Mouse (Mus musculus): ENCODE measurements at regions not wholly inside any gene's neighbourhood (a gene's known extent, or its start where the extent isn't known, plus 50 kb on each side); places are given as distances from the start of the nearest gene placed in this dataset.

DNA sequence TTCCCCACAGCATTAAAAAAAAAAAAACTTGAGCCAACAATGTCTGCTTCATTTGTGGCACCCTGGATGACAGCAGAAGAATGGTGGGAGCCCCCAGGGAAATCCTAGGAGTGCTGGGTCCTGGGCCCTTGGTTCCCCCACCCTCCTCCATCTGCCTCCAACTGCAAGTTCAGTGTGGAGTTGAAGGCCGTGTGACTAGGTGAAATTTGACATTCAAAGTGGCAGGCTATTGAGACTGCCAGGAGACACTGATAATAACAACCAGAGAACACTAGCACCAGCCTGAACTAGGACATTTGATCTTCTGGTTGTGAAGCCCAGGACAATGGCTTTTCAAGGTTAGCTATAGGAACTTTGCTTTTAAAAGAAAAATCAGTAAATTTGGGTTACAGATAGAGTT lies 74.0 kb downstream of the Adamts15 start:
- no peak for DNase-seq (ENCODE audit: low spot score)

DNA sequence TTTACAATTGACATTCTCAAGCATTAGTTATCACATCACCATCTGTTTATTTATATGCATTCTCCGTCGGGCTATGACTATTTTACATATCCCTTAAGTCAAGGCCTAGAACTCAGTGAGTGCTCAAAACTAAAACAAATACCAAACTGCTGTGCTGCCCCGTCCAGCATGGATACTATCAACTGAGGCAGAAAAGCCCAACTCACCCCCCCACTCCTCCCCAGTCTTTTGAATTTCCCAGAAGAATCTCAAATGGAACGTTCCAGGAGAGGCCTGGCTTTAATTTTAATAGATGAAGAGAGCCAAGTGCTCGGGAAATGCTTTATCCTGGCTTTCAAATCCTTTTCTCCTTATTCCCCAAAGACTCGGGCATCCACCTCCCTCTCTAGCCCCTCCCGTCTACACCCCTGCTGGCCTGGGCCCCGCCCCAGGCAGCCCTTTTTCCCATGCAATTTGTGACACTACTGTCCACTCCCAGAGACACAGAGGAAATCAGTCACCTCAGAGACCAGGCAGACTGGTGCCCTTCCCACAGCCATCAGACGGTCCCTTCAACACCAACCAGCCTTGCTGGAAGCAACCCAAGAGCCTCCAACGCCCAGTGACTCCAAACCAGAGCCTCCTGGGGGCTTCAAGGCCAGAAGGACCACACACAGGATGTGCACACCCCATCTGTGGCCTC lies 76.5 kb downstream of the Adamts15 start:
- DNase-seq (ENCODE audit: low spot score), result no peak

DNA sequence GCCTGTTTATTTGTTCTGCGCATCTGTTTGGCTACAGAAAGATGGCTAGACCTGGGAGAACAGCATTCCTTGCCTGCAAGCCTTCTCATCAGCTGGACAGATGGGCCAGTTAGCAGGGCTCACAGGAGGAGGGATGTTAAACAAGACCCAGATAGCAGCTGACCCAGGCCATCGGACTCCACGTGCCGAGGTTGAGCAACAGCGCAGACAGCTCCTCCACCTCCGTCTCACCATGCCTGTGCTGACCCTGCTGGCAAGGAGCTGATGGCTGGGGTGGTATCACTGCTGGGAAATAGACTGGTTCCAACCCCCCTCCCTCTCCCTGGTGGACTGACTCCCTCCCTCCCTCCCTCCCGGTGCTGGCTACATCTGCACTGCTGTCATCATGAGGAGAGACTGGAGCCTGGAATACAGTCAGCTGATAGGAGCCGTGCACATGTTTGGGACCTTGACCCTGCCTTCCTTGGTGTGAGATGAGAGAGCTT lies 78.1 kb downstream of the Adamts15 start:
- DNase-seq (ENCODE audit: low spot score), result no peak

DNA sequence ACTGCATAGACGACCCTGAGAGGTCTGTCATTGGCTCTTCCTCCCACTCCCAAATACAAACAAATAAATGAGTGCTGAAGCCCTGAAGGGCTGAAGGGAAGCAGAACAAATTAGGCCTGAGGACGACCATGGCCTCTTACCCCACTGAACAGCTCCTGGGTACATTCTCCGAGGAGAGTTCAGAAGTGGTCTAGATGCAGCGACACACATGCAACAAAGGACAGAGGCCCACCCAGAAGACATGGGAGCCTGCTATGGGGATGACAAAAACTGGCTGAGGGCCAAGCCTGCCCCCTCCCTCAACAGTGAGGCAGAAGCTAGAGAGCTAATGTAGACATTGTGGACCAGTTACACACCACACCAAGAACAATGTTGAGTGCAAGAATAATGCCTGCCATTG lies 87.3 kb downstream of the Adamts15 start:
- peak; percentile 44 for DNase-seq (ENCODE audit: low spot score)

DNA sequence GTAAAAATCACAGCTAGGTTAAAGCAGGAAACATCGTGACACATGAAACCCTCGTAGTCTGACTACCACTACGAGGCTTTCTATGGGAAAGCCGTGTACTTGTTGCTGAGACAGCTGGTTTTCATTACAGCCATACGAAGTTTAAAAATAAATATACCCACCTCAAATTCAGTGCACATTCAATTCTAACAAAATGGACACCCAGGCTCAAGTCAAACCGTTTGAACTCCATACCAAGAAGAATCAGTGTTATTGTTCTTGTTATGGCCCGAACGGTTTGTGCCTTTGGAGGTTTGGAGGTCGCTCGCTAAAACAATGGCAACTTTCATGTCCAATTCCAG lies 87.7 kb downstream of the Adamts15 start:
- peak; percentile 8 for DNase-seq (ENCODE audit: low spot score)

DNA sequence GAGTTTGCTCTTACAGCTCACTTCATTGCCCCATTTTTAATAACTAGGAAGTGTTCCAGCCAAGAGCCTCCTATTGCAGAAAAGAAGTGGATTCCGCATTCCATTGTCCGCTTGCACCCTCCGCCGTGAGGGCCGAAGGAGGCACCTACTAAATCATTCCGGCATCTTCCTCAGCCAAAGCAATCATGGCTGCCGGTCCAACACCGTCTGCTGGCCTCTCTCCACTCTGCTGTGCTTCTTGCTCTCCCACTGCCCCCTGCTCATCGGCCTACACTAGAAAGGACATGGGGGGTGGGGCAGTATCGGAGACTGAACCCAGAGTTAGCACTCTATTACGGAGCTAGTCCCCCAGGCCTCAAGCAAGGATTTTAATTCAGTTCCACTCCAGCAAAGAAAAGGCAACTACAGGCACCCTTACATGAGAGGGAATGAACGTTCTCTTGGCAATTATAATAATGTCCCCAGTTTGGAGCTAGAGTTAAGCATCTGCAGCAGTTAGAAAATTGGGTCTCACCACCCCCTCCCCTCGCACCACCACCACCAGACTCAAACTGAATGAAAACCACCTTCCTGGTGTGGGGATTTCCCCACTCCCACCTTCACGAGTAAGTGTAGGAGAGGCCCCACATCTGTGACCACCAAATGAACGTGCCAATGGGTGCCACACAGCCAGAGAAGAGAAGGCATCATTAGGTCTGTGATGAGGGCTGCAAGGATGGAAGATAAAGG lies 88.3 kb downstream of the Adamts15 start:
- DNase-seq (ENCODE audit: low spot score), result no peak

DNA sequence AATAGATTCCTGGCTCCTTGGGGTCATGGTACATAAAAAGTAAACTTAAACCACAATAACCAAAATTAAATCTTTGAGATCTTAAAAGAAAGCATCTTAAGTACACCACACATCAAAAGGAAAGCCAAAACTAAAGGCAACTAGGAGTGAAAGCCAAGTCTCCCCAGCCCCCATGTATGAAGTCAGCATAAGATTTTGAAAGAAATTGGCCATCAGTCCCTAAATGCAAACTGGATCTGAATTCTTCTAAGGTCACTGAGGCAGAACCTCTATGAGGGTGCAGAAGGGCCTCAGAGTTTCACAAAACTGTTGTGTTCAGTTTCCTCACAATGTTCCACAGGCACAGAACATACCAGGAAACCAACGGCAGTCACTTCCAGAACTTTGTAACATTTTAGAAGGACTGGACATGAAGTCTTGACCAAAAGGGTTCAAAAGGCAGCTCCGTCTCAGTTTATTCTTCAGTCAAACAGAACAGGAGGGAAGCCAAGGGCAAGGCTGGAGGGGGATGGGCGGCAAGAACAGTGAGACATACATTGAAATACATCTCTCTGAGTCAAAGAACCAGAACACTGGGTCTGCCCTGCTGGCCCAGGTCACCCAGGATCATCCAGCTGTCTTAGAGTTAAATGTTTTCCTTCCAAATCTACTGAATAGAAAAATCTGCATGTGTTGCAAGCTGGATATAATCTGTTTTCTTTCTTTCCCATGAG lies 92.9 kb downstream of the Adamts15 start:
- no peak for DNase-seq (ENCODE audit: low spot score)

DNA sequence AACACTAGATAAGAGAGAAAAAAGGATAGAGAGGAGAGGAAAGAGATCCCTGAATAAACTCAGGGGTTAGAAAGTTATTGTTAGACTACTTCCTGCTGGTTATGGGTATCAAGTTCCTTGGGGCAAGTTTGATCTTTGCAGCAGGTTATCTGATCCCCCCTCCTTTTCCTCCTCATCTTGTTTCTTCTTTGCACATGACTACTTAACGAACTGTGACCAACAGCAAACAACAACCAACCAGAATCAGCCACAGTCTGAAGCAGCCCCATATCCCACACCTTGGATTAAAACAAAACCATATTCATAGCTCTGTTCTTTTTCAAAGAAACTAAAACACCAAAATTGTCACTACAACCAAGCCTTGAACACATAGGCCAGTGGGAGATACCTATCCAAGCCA lies 94.5 kb downstream of the Adamts15 start:
- DNase-seq (ENCODE audit: low spot score), result no peak

DNA sequence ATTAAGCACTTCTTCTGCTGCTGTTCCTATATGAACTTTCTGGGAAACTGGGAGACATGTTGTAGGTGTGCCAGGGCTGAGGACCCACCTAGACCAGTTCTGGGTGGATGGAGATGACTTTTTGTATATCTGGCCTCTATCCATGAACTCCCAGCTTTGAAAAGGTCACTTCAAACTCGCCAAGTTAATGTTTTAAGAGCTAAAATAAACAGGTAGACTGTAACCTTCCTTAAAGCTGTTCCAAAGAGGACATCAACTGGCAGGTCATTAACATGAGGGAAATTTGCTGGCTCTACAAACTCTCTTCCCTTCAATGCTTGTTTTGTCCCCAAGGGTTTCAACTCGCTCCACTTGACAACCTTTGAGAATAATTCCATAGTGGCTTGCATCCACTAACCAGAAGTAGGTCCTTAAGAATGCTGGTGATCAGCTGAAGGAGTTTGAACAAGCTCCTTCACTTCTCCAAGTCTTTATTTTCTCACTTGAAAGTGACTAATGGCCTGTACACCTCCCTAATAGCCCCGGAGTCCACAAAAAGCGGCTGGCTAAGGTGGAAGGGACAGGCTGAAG lies 98.1 kb downstream of the Adamts15 start:
- no peak for DNase-seq (ENCODE audit: low spot score)

DNA sequence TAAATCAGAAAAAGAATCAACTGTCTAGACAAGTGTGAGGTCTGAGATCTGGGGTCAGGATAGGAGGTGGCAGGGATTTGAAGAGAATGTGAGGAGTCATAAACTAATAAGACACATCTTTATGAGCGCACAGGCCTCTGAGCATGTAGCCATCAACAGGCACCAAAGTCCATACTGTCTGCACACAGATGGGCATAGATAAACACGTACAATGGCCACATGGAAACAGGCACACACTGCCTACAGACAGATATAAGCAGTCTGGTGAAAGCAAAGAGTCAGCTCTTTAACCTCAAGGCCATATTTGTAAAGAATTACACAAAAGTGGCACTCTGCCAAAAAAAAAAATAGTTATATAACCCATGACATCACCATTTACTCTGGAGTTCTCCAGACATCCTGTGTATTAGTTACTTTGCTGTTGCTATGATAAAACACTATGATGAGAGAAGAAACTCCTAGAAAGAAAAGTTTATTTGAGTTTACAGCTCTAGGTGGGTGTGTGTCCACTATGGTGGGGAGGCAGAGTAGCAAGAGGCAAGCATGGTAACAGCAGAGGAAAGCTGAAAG lies 101.4 kb downstream of the Adamts15 start:
- no peak for DNase-seq (ENCODE audit: low spot score)

DNA sequence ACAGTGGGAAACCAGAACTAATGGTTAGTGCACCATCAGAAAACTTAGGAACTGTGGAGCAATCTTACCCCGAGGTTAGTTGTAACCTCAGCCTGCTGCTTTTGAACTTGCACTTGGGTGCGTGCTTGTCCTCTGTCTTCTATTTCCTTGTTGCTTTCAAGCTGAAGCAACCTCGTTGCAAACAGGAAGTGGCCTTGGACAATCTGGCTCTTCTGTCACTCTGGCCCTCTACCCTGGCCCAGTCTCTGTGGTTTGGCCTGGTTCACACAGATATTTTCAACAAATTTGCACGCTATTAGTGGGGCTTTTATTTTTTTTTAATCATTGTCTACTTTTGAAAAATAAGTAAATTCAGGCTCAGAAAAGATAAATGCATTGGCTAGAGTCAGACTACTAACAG lies 109.0 kb downstream of the Adamts15 start:
- DNase-seq (ENCODE audit: low spot score), result no peak

DNA sequence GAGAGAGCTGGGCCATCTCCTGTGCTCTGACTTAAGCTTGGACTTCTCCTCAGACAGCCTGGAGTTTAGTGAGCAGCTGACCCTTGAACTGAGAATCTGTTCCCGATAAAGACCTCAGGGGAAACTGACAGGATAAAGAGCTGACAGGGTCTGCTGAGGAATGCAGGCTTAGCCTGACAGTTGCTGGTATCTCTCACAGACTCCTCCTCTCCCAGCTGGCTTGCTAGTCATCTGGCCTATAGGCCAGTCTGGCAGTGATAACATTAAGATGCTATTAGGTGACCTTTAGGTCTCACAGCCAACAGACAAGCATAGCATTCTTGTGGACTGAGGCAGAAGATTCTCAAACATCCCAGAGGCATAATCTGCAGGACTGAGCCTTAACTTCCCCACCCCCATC lies 111.4 kb downstream of the Adamts15 start:
- no peak for DNase-seq (ENCODE audit: low spot score)

DNA sequence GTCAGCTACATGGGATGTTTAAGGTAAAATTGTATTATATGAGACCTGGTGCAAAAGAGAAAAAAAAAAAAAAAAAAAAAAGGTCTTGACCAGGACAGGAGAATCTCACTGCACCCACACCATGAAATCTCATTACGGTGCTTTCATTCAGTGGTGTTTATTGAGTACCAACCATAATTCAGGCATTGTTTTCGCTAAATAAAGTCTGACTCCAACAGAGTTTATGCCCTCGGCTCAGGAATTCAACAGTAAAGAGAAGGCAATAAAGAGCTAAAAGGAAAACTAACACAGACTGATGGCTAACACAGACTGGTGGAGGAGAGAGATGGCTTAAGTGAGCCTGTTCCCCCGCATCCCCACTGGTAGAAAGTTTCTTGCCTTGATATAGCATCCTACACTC lies 112.0 kb downstream of the Adamts15 start:
- DNase-seq (ENCODE audit: low spot score), result no peak

DNA sequence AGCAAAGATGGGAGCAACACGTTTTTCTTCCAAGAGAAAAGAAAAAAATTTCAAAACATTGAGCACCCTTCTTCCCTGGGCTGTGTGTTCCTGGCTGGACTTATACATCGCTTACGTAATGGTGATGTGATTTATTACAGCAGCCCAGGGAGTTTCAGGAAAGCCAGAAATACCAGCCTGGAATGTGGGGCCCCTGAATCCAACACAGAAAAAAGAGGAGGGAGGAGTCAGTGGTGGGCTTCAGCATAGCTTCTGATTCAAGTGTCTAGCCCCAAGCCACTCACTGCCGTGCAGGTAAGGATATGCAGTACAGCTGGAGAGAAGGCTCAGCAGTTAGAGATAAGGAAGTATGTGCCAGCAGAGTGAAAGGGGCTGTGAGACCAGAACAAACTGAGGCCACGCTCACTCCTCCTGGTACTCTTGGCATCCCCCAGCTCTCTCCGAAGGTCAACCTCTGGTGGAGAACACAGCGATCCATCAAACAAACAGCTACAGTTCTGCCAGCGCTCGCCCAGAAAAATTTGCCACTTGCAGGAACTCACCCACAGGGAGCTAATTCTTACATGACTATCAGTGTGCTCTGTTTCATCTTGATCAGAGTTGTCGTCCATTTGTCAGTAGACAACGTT lies 113.3 kb downstream of the Adamts15 start:
- no peak for DNase-seq (ENCODE audit: low spot score)

DNA sequence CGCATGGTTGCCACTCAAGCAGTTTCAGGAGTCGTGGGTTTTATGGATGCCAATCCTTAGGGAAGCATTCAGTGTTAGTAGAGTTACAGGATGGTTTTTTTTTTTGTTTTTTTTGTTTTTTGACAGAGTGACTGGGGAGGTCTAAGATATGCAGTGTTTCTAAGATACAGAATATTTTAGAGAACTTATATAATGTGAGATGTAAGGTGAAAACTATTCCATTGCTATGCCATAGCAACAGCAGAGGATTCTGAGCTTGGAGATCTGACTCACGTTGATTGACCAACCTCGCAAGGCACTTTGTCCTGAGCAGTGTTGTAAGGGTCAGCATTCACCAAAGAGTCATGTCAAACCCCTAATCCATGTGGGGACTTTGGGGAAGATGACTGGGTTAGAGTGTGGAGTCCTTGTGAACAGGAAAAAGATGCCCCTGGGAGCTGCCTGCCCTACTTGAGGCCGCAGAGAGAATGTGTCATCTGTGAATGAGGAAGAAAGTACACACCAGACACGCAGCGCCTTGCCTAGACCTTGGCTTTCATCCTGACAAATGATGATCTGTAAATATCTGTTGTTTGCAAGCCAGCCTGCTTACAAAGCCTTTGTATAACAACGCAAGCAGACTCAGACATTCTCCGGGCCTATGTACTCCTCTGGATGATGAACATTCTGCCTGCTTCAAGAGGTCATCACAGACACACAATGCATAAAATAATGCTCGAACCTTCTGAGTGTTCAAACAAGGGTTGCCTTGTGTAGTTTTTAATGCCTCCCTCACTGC lies 118.3 kb downstream of the Adamts15 start:
- no peak for DNase-seq (ENCODE audit: low spot score)

DNA sequence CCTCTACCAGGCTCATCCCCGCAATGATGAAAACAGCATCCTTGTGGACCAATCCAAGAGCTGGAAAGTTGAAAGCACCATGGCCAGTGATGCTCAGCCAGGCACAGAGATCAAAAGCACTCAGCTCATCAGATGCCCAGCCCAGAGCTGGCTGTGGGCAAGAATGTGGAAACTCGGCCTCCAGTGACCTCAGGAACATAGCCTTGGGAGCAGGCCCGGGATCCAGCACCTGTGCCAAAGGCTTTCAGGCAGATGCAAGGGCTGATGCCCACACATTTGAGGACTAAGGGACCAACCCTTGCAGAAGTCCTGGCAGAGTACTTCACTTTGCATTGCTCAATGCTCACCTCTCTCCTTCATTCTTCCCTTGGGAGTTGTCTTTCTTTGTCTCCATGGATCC lies 119.4 kb downstream of the Adamts15 start:
- DNase-seq (ENCODE audit: low spot score), result no peak

DNA sequence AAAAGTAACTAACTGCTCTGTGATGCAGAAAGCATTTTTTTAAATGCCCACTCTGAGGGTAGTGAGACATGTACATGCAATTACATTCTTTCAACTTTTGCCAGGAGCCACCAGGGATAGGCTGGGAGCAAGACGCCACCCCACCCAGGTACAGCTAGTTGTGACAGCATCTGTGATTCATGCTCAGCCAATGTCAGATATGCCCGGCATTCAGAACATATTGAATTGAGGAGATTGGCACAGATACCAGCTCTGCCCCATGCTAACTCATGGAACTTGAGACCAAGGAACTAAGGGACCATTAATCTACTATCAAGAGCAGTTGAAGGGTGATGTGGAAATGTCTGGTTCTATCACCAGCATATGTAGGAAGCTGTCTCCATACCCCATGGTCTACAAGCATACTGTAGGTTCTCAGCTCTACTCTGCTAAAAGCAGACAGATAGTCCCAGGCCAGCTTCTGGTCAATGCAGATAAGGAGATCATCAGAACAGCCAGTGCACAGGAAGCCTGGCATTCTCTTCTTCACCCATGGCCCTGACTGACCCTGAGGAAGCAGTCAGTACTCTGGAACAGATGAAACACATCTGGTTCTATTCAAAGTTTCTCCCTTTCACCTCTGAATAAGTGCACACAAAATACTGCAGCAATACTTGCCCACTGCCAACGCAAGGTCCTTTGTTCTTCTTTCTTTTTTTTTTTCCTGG lies 127.4 kb downstream of the Adamts15 start:
- DNase-seq (ENCODE audit: low spot score), result no peak

DNA sequence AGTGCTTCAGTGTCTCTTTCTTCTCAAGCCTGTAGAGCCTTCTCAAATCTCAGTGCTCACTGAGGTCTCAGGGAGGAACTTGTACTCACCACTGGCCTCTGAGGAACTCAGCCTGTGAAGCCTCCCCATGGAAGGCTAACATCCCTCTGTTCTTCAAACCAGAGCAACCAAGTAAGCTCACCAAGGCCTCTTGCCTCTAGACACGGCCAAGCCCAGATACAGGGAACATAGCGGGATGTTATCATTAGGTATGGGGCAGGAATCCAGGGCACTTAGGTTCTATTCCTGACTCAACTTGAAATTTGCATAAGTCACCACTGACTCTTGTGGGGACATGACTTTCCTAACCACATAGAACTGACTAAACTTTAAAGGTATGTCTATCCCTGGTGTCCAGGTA lies 141.0 kb downstream of the Adamts15 start:
- DNase-seq (ENCODE audit: low spot score), result no peak

DNA sequence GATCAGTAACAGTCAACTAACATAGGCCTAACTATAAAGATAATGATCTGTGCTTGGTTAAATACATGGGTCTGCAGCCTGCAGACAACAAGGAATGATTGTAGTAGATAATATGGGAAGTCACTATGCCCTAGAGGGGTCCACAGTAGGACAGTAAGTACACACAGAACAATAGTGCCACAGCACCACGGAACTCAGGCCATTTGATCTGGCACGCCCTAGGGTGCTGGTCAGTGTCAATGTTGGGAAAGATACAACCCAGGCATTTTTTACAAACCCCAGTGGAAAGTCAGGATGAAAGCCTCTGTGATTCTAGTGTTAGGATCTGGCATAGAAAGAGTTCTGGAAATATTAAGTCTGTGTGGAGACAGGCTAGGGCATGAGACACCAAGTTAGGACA lies 144.4 kb downstream of the Adamts15 start:
- DNase-seq (ENCODE audit: low spot score), result no peak

DNA sequence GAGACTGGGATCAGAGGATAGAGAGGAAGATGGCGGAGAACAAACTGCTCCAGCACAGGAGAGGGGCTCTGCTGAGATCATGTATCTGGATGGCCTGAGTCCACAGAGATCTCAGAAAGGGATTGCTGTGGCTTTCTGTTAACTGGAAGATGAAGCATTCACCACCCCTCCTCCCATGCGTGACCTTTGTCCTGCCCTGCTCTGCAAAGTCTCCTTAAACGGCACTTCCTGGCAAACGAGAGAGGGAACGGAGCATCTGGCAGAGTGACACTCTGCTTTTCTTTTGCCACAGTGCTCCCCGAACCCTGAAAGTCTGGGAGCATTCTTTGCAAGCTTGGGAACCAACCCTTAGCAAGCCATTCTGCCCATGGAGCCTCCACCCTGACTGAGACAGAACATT lies 147.1 kb downstream of the Adamts15 start:
- DNase-seq (ENCODE audit: low spot score), result no peak

DNA sequence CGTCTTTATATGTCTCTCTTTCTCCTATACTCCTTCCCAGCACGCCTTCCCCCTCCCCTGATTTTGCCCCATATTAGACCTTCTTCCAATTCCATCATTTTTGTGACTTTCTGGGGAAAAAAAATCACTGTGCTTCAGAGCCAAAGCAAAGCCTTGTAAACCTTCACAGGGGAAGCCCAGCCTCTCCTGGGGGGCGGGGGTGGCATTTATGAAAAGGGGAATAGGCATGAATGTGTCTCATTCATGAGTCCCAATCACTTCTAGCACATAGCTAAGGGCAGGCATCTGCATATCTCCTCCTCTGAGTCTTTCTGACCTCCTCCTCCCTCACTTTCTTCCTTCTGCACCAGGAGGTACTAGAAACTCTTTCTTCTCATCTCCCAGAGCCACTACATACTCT lies 149.8 kb downstream of the Adamts15 start:
- no peak for DNase-seq (ENCODE audit: low spot score)

Data from retina, embryonic 14.5 days (tissue).